In genomic region chr10:42678755-42679364, GRCm38 (mm10) we compare ENCODE assay signal across 7 mouse cellular contexts.
DNase-seq lines count a peak whose midpoint lies in the region; ATAC-seq lines count a peak whose summit lies in the region.

No protein-coding gene starts in this region.

- H3K27ac ChIP-seq in intestine, embryonic 15.5 days: peak overlapping the region; percentile 84
- H3K27ac ChIP-seq in midbrain, embryonic 10.5 days (replicated peaks): peak overlapping the region; percentile 78

- WGBS in intestine, embryonic 15.5 days: under 1% methylated on average over 56 of the region's 56 CpGs
- WGBS in midbrain, embryonic 10.5 days: under 1% methylated on average over 56 of the region's 56 CpGs

- H3K36me3 ChIP-seq in intestine, embryonic 15.5 days: no peaks in the 10 kb centered on the region
- H3K36me3 ChIP-seq in midbrain, embryonic 10.5 days: peaks cover 4% of the 10 kb centered on the region

- ATAC-seq in intestine, embryonic 15.5 days: peak; percentile 98

- no peaks in the 10 kb centered on the region for H3K4me1 ChIP-seq in intestine, embryonic 15.5 days (replicated peaks)
- H3K4me1 ChIP-seq in midbrain, embryonic 10.5 days: peaks cover 36% of the 10 kb centered on the region

- no peaks in the 10 kb centered on the region for H3K27me3 ChIP-seq in intestine, embryonic 15.5 days (replicated peaks)
- peaks cover 13% of the 10 kb centered on the region for H3K27me3 ChIP-seq in midbrain, embryonic 10.5 days (ENCODE audit: low read depth, poor library complexity, severe bottlenecking)

- peak overlapping the region; percentile 81 for H3K9ac ChIP-seq in intestine, embryonic 15.5 days

- H3K9me3 ChIP-seq in intestine, embryonic 15.5 days: no peaks in the 10 kb centered on the region
- no peaks in the 10 kb centered on the region for H3K9me3 ChIP-seq in midbrain, embryonic 10.5 days (replicated peaks)

- peak overlapping the region; percentile 87 for H3K4me2 ChIP-seq in intestine, embryonic 15.5 days (replicated peaks)

- intact Hi-C loops in left cerebral cortex, postnatal 25 days (cut with DNase I): no loop called here

- DNase-seq in adrenal gland, adult (ENCODE audit: inconsistent age in 2 of 2, low spot score in 1 of 2): peak; percentile 94 to 96
- DNase-seq in embryo, embryonic 10.5 days (ENCODE audit: low spot score): peak; percentile 94
- DNase-seq in gastrocnemius, postnatal 25 days: peak; percentile 91
- peak; percentile 92 to 94 for DNase-seq in left cerebral cortex, postnatal 25 days (ENCODE audit: low spot score in 2 of 2)
- peak; percentile 93 for DNase-seq in midbrain, embryonic 10.5 days (ENCODE audit: low spot score)
- DNase-seq in right cerebral cortex, postnatal 4 days: peak; percentile 90

- peak overlapping the region; percentile 94 for H3K4me3 ChIP-seq in intestine, embryonic 15.5 days (replicated peaks)
- peak overlapping the region; percentile 79 for H3K4me3 ChIP-seq in midbrain, embryonic 10.5 days

Comparison
In these comparisons a context has a peak if more than half of its experiments do, and no peak if none do; other contexts are left out.
1. Peak in every context shown above with its lines: DNase-seq, ATAC-seq, H3K4me3 ChIP-seq and H3K27ac ChIP-seq.